Mouse (Mus musculus): ENCODE data around the gene Olfr1217. TPM values are rescaled to one million over a fixed set of nuclear protein-coding genes. Genes with fewer than 3 reads are reported as not detected.

Gene Olfr1217
- total RNA-seq (2023): not detected

GRCm38 (mm10) chr2:89031965-89032364, at the start of gene Olfr1217:
Olfr1217 (minus strand) TSS chr2:89032065.

GRCm38 (mm10) chr2:89061087-89061486, 29.2 kb upstream of the Olfr1217 start, which contains the start of gene Olfr1218:
Olfr1218 (minus strand) TSS chr2:89061187.

DNA sequence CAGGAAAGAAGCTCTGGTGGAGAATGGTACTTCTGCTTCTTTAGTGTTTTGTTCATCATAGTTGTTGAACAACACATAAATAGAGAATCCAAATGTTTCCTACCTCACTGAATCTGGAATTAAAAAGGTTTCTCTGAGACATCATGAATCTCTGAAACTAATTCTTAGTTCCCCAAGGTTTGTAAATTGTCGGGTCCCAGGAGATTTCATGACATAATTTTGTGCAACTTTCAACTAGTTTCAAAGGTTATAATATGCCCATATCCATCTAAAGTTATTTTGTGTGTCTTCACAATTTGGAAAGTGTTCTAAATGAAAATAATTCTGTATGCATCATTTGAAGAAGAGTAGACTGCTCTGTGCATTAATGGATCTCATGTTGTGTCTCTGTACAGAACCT, 13.6 kb downstream of the Olfr1217 start, which contains the start of gene Olfr1216:
Gene Olfr1216, minus strand, starts transcription at position 101 of the 400 bp plus-strand sequence.

GRCm38 (mm10) chr2:89006873-89007272, 25.0 kb downstream of the Olfr1217 start, which contains the start of gene Olfr1215:
Olfr1215 (minus strand) TSS chr2:89006973.

GRCm38 (mm10) chr2:88992553-88992952, 39.3 kb downstream of the Olfr1217 start, which contains the start of gene Olfr1214:
Olfr1214 (minus strand) TSS chr2:88992653.

GRCm38 (mm10) chr2:88980181-88980580, 51.7 kb downstream of the Olfr1217 start, which contains the start of gene Gm13762:
Gm13762 (minus strand) TSS chr2:88980281.

Other genes starting within 250 kb of the Olfr1217 start
- gene Olfr1201, start 239.0 kb downstream of the Olfr1217 start, total RNA-seq (2023): not detected
- not detected for gene Olfr1202, start 217.6 kb downstream of the Olfr1217 start, total RNA-seq (2023)
- gene Olfr1205, start 202.3 kb downstream of the Olfr1217 start, total RNA-seq (2023): not detected
- not detected for gene Olfr1204, start 182.8 kb downstream of the Olfr1217 start, total RNA-seq (2023)
- not detected for gene Olfr1206, start 168.8 kb downstream of the Olfr1217 start, total RNA-seq (2023)
- gene Olfr1208, start 129.8 kb downstream of the Olfr1217 start, total RNA-seq (2023): not detected
- not detected for gene Olfr1209, start 116.9 kb downstream of the Olfr1217 start, total RNA-seq (2023)
- gene Olfr1211, start 94.0 kb downstream of the Olfr1217 start, total RNA-seq (2023): not detected
- gene Olfr1212, start 78.1 kb downstream of the Olfr1217 start, total RNA-seq (2023): not detected
- gene Gm13762, start 51.8 kb downstream of the Olfr1217 start, total RNA-seq (2023): not detected
- gene Olfr1214, start 39.4 kb downstream of the Olfr1217 start, total RNA-seq (2023): not detected
- gene Olfr1215, start 25.1 kb downstream of the Olfr1217 start, total RNA-seq (2023): not detected
- gene Olfr1216, start 13.7 kb downstream of the Olfr1217 start, total RNA-seq (2023): not detected
- gene Olfr1218, start 29.1 kb upstream of the Olfr1217 start, total RNA-seq (2023): not detected
- gene Olfr1219, start 51.4 kb upstream of the Olfr1217 start, total RNA-seq (2023): not detected
- gene Olfr1220, start 74.8 kb upstream of the Olfr1217 start, total RNA-seq (2023): not detected
- gene Olfr1221, start 85.2 kb upstream of the Olfr1217 start, total RNA-seq (2023): not detected
- not detected for gene Olfr1222, start 101.0 kb upstream of the Olfr1217 start, total RNA-seq (2023)
- gene Olfr1223, start 119.5 kb upstream of the Olfr1217 start, total RNA-seq (2023): not detected
- gene Olfr1224-ps1, start 132.0 kb upstream of the Olfr1217 start, total RNA-seq (2023): not detected
- gene Olfr1225, start 142.6 kb upstream of the Olfr1217 start, total RNA-seq (2023): not detected
- gene Olfr1226, start 168.0 kb upstream of the Olfr1217 start, total RNA-seq (2023): not detected
- gene Olfr1228, start 222.0 kb upstream of the Olfr1217 start, total RNA-seq (2023): not detected

Data from monocyte, adult 59 days (primary cell).